Mouse (Mus musculus): ENCODE results near the gene Lemd2. TPM values are rescaled to one million over a fixed set of nuclear protein-coding genes. Genes with fewer than 3 reads are reported as not detected.
A peak's percentile ranks its signal among the peaks of the same experiment; 100 is the strongest.
"Not testable (repeated sequence)": the region's sequence is repeated elsewhere in the genome, so short reads cannot be mapped to it uniquely, and the experiment has no call there.

The Lemd2 gene
- polyA plus RNA-seq, 1 experiment from 2014 or later = 14.4 TPM

- H3K4me1 ChIP-seq = peaks cover 21% of the 10 kb centered on the region
Observed at GRCm38 (mm10) chr17:27237731-27238130, 33.5 kb upstream of the Lemd2 start.

GRCm38 (mm10) chr17:27233298-27233697 is 29.0 kb upstream of the Lemd2 start:
- Histone ChIP-seq H3K27me3 (ENCODE audit: insufficient read depth, poor library complexity, severe bottlenecking) (peaks cover 44% of the 10 kb centered on the region; the same call in 1 of the 2 replicates), H3K27ac (no peak overlapping the region), H3K4me1 (no peaks in the 10 kb centered on the region), H3K36me3 (no peaks in the 10 kb centered on the region), H3K9me3 (no peaks in the 10 kb centered on the region), H3K4me3 (no peak overlapping the region)
- 72% methylated on average over 7 of the region's 7 CpGs for WGBS
- DNase-seq (ENCODE audit: low spot score) = no peak

More at GRCm38 (mm10) chr17:27237731-27238130, 33.5 kb upstream of the Lemd2 start:
- Histone ChIP-seq H3K4me3 (no peak overlapping the region), H3K36me3 (no peaks in the 10 kb centered on the region), H3K27me3 (ENCODE audit: insufficient read depth, poor library complexity, severe bottlenecking) (0 out of 2 replicates have a peak, but pooled peaks cover 14% of the 10 kb centered on the region), H3K27ac (no peak overlapping the region), H3K9me3 (no peaks in the 10 kb centered on the region)
- DNase-seq (ENCODE audit: low spot score) = no peak
- 76% methylated on average over 8 of the region's 8 CpGs for WGBS

GRCm38 (mm10) chr17:27232176-27232575 is 27.9 kb upstream of the Lemd2 start:
- 71% methylated on average over 3 of the region's 3 CpGs for WGBS
- no peaks in the 10 kb centered on the region for H3K9me3 ChIP-seq
- no peaks in the 10 kb centered on the region for H3K36me3 ChIP-seq
- H3K27me3 ChIP-seq (ENCODE audit: insufficient read depth, poor library complexity, severe bottlenecking) = peaks cover 50% of the 10 kb centered on the region; the same call in 1 of the 2 replicates
- no peak overlapping the region for H3K27ac ChIP-seq
- no peaks in the 10 kb centered on the region for H3K4me1 ChIP-seq
- H3K4me3 ChIP-seq = no peak overlapping the region
- no peak for DNase-seq (ENCODE audit: low spot score)

- 88% methylated on average over 4 of the region's 4 CpGs for WGBS
- peaks cover 50% of the 10 kb centered on the region; the same call in 1 of the 2 replicates for H3K27me3 ChIP-seq (ENCODE audit: insufficient read depth, poor library complexity, severe bottlenecking)
- DNase-seq (ENCODE audit: low spot score); H3K9me3 ChIP-seq; H3K4me1 ChIP-seq; H3K4me3 ChIP-seq; H3K27ac ChIP-seq; H3K36me3 ChIP-seq: not testable (repeated sequence)
Observed at GRCm38 (mm10) chr17:27231586-27231985, 27.3 kb upstream of the Lemd2 start.

GRCm38 (mm10) chr17:27231146-27231503 is 26.9 kb upstream of the Lemd2 start:
- H3K27ac ChIP-seq = no peak overlapping the region
- no peak overlapping the region for H3K4me3 ChIP-seq
- no peak for DNase-seq (ENCODE audit: low spot score)
- no peaks in the 10 kb centered on the region for H3K9me3 ChIP-seq
- WGBS = 63% methylated on average over 5 of the region's 6 CpGs
- no peaks in the 10 kb centered on the region for H3K4me1 ChIP-seq
- H3K36me3 ChIP-seq = no peaks in the 10 kb centered on the region
- peaks cover 52% of the 10 kb centered on the region; the same call in 1 of the 2 replicates for H3K27me3 ChIP-seq (ENCODE audit: insufficient read depth, poor library complexity, severe bottlenecking)

- Histone ChIP-seq H3K27me3 (ENCODE audit: insufficient read depth, poor library complexity, severe bottlenecking) (peaks cover 57% of the 10 kb centered on the region; the same call in 1 of the 2 replicates), H3K4me1 (no peaks in the 10 kb centered on the region), H3K9me3 (no peaks in the 10 kb centered on the region), H3K36me3 (no peaks in the 10 kb centered on the region), H3K27ac (no peak overlapping the region), H3K4me3 (no peak overlapping the region)
- DNase-seq (ENCODE audit: low spot score) = no peak
- WGBS = 63% methylated on average over 8 of the region's 8 CpGs
Observed at GRCm38 (mm10) chr17:27230455-27231145, 26.3 kb upstream of the Lemd2 start.

- H3K27me3 ChIP-seq (ENCODE audit: insufficient read depth, poor library complexity, severe bottlenecking) = peaks cover 58% of the 10 kb centered on the region; the same call in 1 of the 2 replicates
- H3K4me1 ChIP-seq = no peaks in the 10 kb centered on the region
- no peak overlapping the region for H3K4me3 ChIP-seq
- 23% methylated on average over 14 of the region's 14 CpGs for WGBS
- H3K9me3 ChIP-seq = no peaks in the 10 kb centered on the region
- no peaks in the 10 kb centered on the region for H3K36me3 ChIP-seq
- no peak overlapping the region for H3K27ac ChIP-seq
- no peak for DNase-seq (ENCODE audit: low spot score)
Observed at GRCm38 (mm10) chr17:27229710-27230454, 25.6 kb upstream of the Lemd2 start.

- H3K4me1 ChIP-seq = no peaks in the 10 kb centered on the region
- H3K27me3 ChIP-seq (ENCODE audit: insufficient read depth, poor library complexity, severe bottlenecking) = peaks cover 63% of the 10 kb centered on the region; the same call in 1 of the 2 replicates
- H3K27ac ChIP-seq = no peak overlapping the region
- H3K36me3 ChIP-seq = no peaks in the 10 kb centered on the region
- peak; percentile 83 for DNase-seq (ENCODE audit: low spot score)
- no peaks in the 10 kb centered on the region for H3K9me3 ChIP-seq
- WGBS = 20% methylated on average over 11 of the region's 11 CpGs
- no peak overlapping the region for H3K4me3 ChIP-seq
Observed at GRCm38 (mm10) chr17:27228216-27228915, 24.1 kb upstream of the Lemd2 start.

GRCm38 (mm10) chr17:27227258-27227657 is 23.0 kb upstream of the Lemd2 start:
- Histone ChIP-seq H3K4me3 (no peak overlapping the region), H3K4me1 (no peaks in the 10 kb centered on the region), H3K36me3 (no peaks in the 10 kb centered on the region), H3K9me3 (no peaks in the 10 kb centered on the region), H3K27ac (no peak overlapping the region), H3K27me3 (ENCODE audit: insufficient read depth, poor library complexity, severe bottlenecking) (peaks cover 60% of the 10 kb centered on the region; the same call in 1 of the 2 replicates)
- WGBS = 55% methylated on average over 7 of the region's 7 CpGs
- no peak for DNase-seq (ENCODE audit: low spot score)

- H3K4me3 ChIP-seq = no peak overlapping the region
- H3K9me3 ChIP-seq = no peaks in the 10 kb centered on the region
- 42% methylated on average over 3 of the region's 3 CpGs for WGBS
- H3K27ac ChIP-seq = no peak overlapping the region
- no peaks in the 10 kb centered on the region for H3K36me3 ChIP-seq
- no peaks in the 10 kb centered on the region for H3K4me1 ChIP-seq
- DNase-seq (ENCODE audit: low spot score) = no peak
- peaks cover 60% of the 10 kb centered on the region; the same call in 1 of the 2 replicates for H3K27me3 ChIP-seq (ENCODE audit: insufficient read depth, poor library complexity, severe bottlenecking)
Observed at GRCm38 (mm10) chr17:27226701-27227100, 22.4 kb upstream of the Lemd2 start.

- peaks cover 54% of the 10 kb centered on the region; the same call in 1 of the 2 replicates for H3K27me3 ChIP-seq (ENCODE audit: insufficient read depth, poor library complexity, severe bottlenecking)
- H3K36me3 ChIP-seq = no peaks in the 10 kb centered on the region
- no peaks in the 10 kb centered on the region for H3K9me3 ChIP-seq
- no peak for DNase-seq (ENCODE audit: low spot score)
- H3K4me3 ChIP-seq = no peak overlapping the region
- no peak overlapping the region for H3K27ac ChIP-seq
- no peaks in the 10 kb centered on the region for H3K4me1 ChIP-seq
- 75% methylated on average over 10 of the region's 10 CpGs for WGBS
Observed at GRCm38 (mm10) chr17:27225801-27226200, 21.5 kb upstream of the Lemd2 start.

GRCm38 (mm10) chr17:27223821-27224220 is 19.6 kb upstream of the Lemd2 start:
- Histone ChIP-seq H3K4me1 (no peaks in the 10 kb centered on the region), H3K9me3 (no peaks in the 10 kb centered on the region), H3K36me3 (no peaks in the 10 kb centered on the region), H3K4me3 (no peak overlapping the region), H3K27me3 (ENCODE audit: insufficient read depth, poor library complexity, severe bottlenecking) (peaks cover 35% of the 10 kb centered on the region; the same call in 1 of the 2 replicates), H3K27ac (no peak overlapping the region)
- 90% methylated on average over 6 of the region's 6 CpGs for WGBS
- DNase-seq (ENCODE audit: low spot score) = no peak

GRCm38 (mm10) chr17:27221562-27221961 is 17.3 kb upstream of the Lemd2 start:
- peaks cover 12% of the 10 kb centered on the region; the same call in 1 of the 2 replicates for H3K4me1 ChIP-seq
- peaks cover 28% of the 10 kb centered on the region; the same call in 1 of the 2 replicates for H3K27me3 ChIP-seq (ENCODE audit: insufficient read depth, poor library complexity, severe bottlenecking)
- no peak overlapping the region for H3K4me3 ChIP-seq
- no peaks in the 10 kb centered on the region for H3K36me3 ChIP-seq
- no peak overlapping the region for H3K27ac ChIP-seq
- no peak for DNase-seq (ENCODE audit: low spot score)
- WGBS = 88% methylated on average over 16 of the region's 16 CpGs
- H3K9me3 ChIP-seq = no peaks in the 10 kb centered on the region
